Mouse (Mus musculus) central nervous system, embryonic 18 days (tissue): Measurements from ENCODE around the gene Bok. TPM values are rescaled to one million over a fixed set of nuclear protein-coding genes. Genes with fewer than 3 reads are reported as not detected.

Source experiments
- polyA plus RNA-seq: library from polyadenylated mRNA; depleted of rRNA; stranded (reverse); fragments of >200 nt; gene quantifications from 2 replicates; pipeline ENCODE4 v1.2.3, GENCODE M21; 2012; rRNA removed

Bok gene
- 84.4 and 91.5 TPM in 2 replicates for polyA plus RNA-seq

DNA sequence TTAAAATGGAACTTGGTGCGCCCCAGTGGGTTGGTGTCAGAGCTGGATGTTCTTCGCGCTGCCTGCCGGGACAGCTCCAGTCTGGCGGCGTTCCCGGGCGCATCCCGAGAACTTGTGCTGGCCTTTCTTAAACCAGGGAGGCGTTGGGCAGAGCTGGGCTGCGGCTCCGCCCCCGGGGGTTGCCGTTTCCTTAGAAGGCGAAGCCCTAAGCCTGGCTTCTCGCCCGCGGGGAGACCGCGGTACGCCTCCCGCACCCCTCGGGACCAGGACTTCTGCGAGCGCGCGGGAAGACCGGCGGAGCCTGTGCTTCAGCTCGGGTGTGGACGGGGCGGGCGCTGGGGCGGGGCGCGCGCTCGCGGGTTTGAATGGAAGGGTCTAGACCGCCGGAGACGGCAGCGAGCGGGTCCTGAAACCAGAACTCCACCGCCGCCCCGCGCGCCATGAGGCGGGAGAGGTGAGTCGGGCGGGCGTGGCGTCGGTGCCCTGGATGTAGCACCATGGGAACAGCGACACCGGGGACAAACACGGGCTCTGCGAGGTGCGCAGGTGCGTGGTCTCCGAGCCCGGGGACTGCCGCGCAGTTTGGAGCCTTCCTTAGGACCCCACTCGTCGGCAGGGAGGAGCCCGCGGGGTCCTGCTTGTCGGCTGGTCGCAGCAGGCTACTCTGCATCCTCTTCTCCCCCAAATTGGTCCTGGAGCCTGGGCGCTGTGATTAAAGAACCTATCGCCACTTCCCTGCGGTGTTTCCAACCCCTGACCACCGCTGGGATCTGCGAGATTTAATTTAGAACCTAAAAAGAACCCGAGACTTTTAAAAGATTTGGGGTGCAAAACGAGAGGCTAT, at the start of gene Bok:
TSS of gene Bok (plus strand) at position 260 of the 844 bp plus-strand sequence.

DNA sequence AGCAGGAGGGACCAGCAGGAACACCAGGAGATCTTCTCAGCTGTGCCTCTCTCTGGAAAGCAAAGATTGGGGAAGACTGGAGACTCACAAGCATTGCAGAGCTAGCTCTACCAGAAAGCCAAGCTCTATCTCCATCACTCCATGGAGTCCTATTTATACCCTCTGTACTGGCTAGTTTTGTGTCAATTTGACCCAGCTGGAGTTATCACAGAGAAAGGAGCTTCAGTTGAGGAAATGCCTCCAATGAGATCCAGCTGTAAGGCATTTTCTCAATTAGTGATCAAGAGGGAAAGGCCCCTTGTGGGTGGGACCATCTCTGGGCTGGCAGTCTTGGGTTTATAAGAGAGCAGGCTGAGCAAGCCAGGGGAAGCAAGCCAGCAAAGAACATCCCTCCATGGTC, 26.9 kb upstream of the Bok start, which contains the start of gene Stk25:
TSS of gene Stk25 (minus strand) at position 101 of the 400 bp plus-strand sequence.

Other genes starting within 250 kb of the Bok start
- gene Hdlbp, start 206.8 kb upstream of the Bok start, polyA plus RNA-seq = 72.4 and 79.9 TPM in 2 replicates
- 3.2 and 4.2 TPM in 2 replicates for gene Farp2, start 173.6 kb upstream of the Bok start, polyA plus RNA-seq
- 396 and 402 TPM in 2 replicates for gene Stk25, start 27.0 kb upstream of the Bok start, polyA plus RNA-seq
- 61.7 and 62.5 TPM in 2 replicates for gene Atg4b, start 65.8 kb downstream of the Bok start, polyA plus RNA-seq
- 46.6 and 51.7 TPM in 2 replicates for gene Thap4, start 69.2 kb downstream of the Bok start, polyA plus RNA-seq
- gene Dtymk, start 116.3 kb downstream of the Bok start, polyA plus RNA-seq = 191 and 196 TPM in 2 replicates
- 8.7 and 9.1 TPM in 2 replicates for gene Ing5, start 118.3 kb downstream of the Bok start, polyA plus RNA-seq
- gene D2hgdh, start 139.2 kb downstream of the Bok start, polyA plus RNA-seq = 17.2 and 18.9 TPM in 2 replicates
- 0.07 TPM in 1 of 2 replicates, not detected in the other for gene Gal3st2, start 175.6 kb downstream of the Bok start, polyA plus RNA-seq
- not detected in 2 replicates for gene Gal3st2b, start 232.7 kb downstream of the Bok start, polyA plus RNA-seq